Mouse (Mus musculus): ENCODE measurements around the gene Cdx2. TPM values are rescaled to one million over a fixed set of nuclear protein-coding genes. Genes with fewer than 3 reads are reported as not detected.

Cdx2 gene
- total RNA-seq, 4 experiments from 2014 or later, result not detected

- DNase-seq (ENCODE audit: low spot score in 2 of 2), result no peak
Observed at GRCm38 (mm10) chr5:147317321-147317720, 10.3 kb upstream of the Cdx2 start.

- DNase-seq (ENCODE audit: low spot score in 2 of 2), result no peak
Observed at GRCm38 (mm10) chr5:147315432-147316075, 8.5 kb upstream of the Cdx2 start.

- peak in 1 of 2 experiments; percentile 23 for DNase-seq (ENCODE audit: low spot score in 2 of 2)
Observed at GRCm38 (mm10) chr5:147314646-147315431, 7.8 kb upstream of the Cdx2 start.

GRCm38 (mm10) chr5:147312830-147313685 lies 6.0 kb upstream of the Cdx2 start:
- no peak for DNase-seq (ENCODE audit: low spot score in 2 of 2)

- DNase-seq (ENCODE audit: low spot score in 2 of 2), result no peak
Observed at GRCm38 (mm10) chr5:147309786-147310185, 2.7 kb upstream of the Cdx2 start.

GRCm38 (mm10) chr5:147308451-147308850 lies 1.4 kb upstream of the Cdx2 start:
- no peak for DNase-seq (ENCODE audit: low spot score in 2 of 2)

GRCm38 (mm10) chr5:147307398-147307785 lies 322 bp upstream of the Cdx2 start:
- no peak for DNase-seq (ENCODE audit: low spot score in 2 of 2)

- DNase-seq (ENCODE audit: low spot score in 2 of 2), result no peak
Observed at GRCm38 (mm10) chr5:147305856-147306637, 1.0 kb downstream of the Cdx2 start.

GRCm38 (mm10) chr5:147305166-147305565 lies 1.9 kb downstream of the Cdx2 start:
- no peak for DNase-seq (ENCODE audit: low spot score in 2 of 2)

- no peak for DNase-seq (ENCODE audit: low spot score in 2 of 2)
Observed at GRCm38 (mm10) chr5:147304276-147305155, 2.6 kb downstream of the Cdx2 start.

GRCm38 (mm10) chr5:147302746-147303400 lies 4.2 kb downstream of the Cdx2 start:
- DNase-seq (ENCODE audit: low spot score in 2 of 2), result no peak

GRCm38 (mm10) chr5:147302141-147302540 lies 4.9 kb downstream of the Cdx2 start:
- DNase-seq (ENCODE audit: low spot score in 2 of 2), result no peak

GRCm38 (mm10) chr5:147301781-147302070 lies 5.3 kb downstream of the Cdx2 start:
- no peak for DNase-seq (ENCODE audit: low spot score in 2 of 2)

GRCm38 (mm10) chr5:147300917-147301780 lies 5.9 kb downstream of the Cdx2 start:
- no peak for DNase-seq (ENCODE audit: low spot score in 2 of 2)

- no peak for DNase-seq (ENCODE audit: low spot score in 2 of 2)
Observed at GRCm38 (mm10) chr5:147300001-147300363, 7.1 kb downstream of the Cdx2 start.

- no peak for DNase-seq (ENCODE audit: low spot score in 2 of 2)
Observed at GRCm38 (mm10) chr5:147299255-147300000, 7.6 kb downstream of the Cdx2 start.

- no peak for DNase-seq (ENCODE audit: low spot score in 2 of 2)
Observed at GRCm38 (mm10) chr5:147297249-147297648, 9.8 kb downstream of the Cdx2 start.

GRCm38 (mm10) chr5:147294121-147294520 lies 12.9 kb downstream of the Cdx2 start:
- DNase-seq (ENCODE audit: low spot score in 2 of 2), result no peak
